In the genomic region with DNA sequence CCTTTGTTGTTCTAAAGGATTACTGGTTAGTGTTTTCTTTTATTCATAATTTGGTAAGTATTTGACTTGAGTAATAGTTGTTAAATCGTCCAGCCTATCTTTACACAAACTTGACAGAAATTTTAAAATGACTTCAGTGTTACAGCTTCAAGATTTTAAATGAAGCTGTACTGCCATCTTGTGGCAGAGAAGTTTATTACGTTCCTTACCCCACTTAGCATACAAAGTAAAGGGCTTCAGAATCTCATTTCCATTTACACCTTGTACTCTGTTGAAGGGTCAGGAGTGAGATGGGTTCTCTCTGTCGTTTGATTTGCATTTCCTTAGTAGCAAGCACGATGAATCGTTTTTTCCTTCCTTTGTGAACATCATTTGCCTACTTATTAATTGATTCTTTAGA, we compare ENCODE assay signal across 10 mouse cellular contexts. TPM values are rescaled to one million over a fixed set of nuclear protein-coding genes. Genes with fewer than 3 reads are reported as not detected.
DNase-seq lines count a peak whose midpoint lies in the region; ATAC-seq lines count a peak whose summit lies in the region.
"Had no signal": no experiment of that assay in that cellular context is flagged by ENCODE, and none has a peak within 500 bp of the region (broad histone marks: within the 10 kb centered on the region; RNA-seq: fewer than 3 reads in every experiment).

No protein-coding gene starts in this region.

- H3K4me3 ChIP-seq in hindbrain, embryonic 11.5 days (ENCODE audit: low read depth, low read length) = no peak overlapping the region
- no peak overlapping the region for H3K4me3 ChIP-seq in hindbrain, embryonic 10.5 days
- H3K4me3 ChIP-seq in embryonic facial prominence, embryonic 14.5 days (ENCODE audit: low read depth, low read length) = no peak overlapping the region
- H3K4me3 ChIP-seq: embryonic facial prominence, embryonic 12.5 days; liver, embryonic 15.5 days had no signal

- H3K27me3 ChIP-seq in hindbrain, embryonic 11.5 days (ENCODE audit: control insufficient read depth, insufficient read depth, low read length) = no peaks in the 10 kb centered on the region
- H3K27me3 ChIP-seq in hindbrain, embryonic 10.5 days (ENCODE audit: insufficient read depth, poor library complexity, severe bottlenecking) = no peaks in the 10 kb centered on the region
- H3K27me3 ChIP-seq in embryonic facial prominence, embryonic 14.5 days (replicated peaks; ENCODE audit: control insufficient read depth, insufficient read depth, low read length) = no peaks in the 10 kb centered on the region
- H3K27me3 ChIP-seq: embryonic facial prominence, embryonic 12.5 days; liver, embryonic 15.5 days had no signal

- ATAC-seq in hindbrain, embryonic 11.5 days (ENCODE audit: low FRiP score) = peak; percentile 51; the same call in 1 of the 2 replicates
- ATAC-seq in embryonic facial prominence, embryonic 14.5 days (ENCODE audit: low read depth) = no peak

- peak; percentile 76 for DNase-seq in hindbrain, embryonic 11.5 days (ENCODE audit: low spot score)
- no peak for DNase-seq in hindbrain, embryonic 10.5 days (ENCODE audit: low spot score)
- peak; percentile 75 for DNase-seq in 416B (ENCODE audit: low read depth)
- DNase-seq in ES-CJ7 (ENCODE audit: low read depth, low spot score) = peak; percentile 59
- DNase-seq in embryonic facial prominence, embryonic 14.5 days (ENCODE audit: low spot score) = peak; percentile 51
- peak; percentile 30 to 44 for DNase-seq in layer of hippocampus, postnatal 10 days (ENCODE audit: low spot score in 2 of 2)
- DNase-seq in retina, postnatal 1 day = peak; percentile 59
- DNase-seq in frontal cortex, postnatal 10 days (ENCODE audit: low spot score in 2 of 2) = no peak

- WGBS in hindbrain, embryonic 11.5 days = 6% methylated on average over 5 of the region's 5 CpGs
- WGBS in hindbrain, embryonic 10.5 days = 10% methylated on average over 5 of the region's 5 CpGs
- 5% methylated on average over 5 of the region's 5 CpGs for whole genome bisulfite sequencing in embryonic facial prominence, embryonic 14.5 days

- H3K4me2 ChIP-seq in hindbrain, embryonic 11.5 days (replicated peaks; ENCODE audit: low read depth, low read length) = no peak overlapping the region
- H3K4me2 ChIP-seq in embryonic facial prominence, embryonic 14.5 days (ENCODE audit: low read depth, low read length) = no peak overlapping the region
- H3K4me2 ChIP-seq: embryonic facial prominence, embryonic 12.5 days; liver, embryonic 15.5 days had no signal

- H3K9me3 ChIP-seq in hindbrain, embryonic 11.5 days (ENCODE audit: control insufficient read depth, low read length) = no peaks in the 10 kb centered on the region
- H3K9me3 ChIP-seq in hindbrain, embryonic 10.5 days = no peaks in the 10 kb centered on the region
- H3K9me3 ChIP-seq in embryonic facial prominence, embryonic 14.5 days (ENCODE audit: control insufficient read depth, low read length) = no peaks in the 10 kb centered on the region
- H3K9me3 ChIP-seq: embryonic facial prominence, embryonic 12.5 days; liver, embryonic 15.5 days had no signal

- H3K36me3 ChIP-seq in hindbrain, embryonic 11.5 days (ENCODE audit: control insufficient read depth, insufficient read depth, low read length) = no peaks in the 10 kb centered on the region
- no peaks in the 10 kb centered on the region for H3K36me3 ChIP-seq in hindbrain, embryonic 10.5 days
- H3K36me3 ChIP-seq in embryonic facial prominence, embryonic 14.5 days (ENCODE audit: control insufficient read depth, insufficient read depth, low read length) = no peaks in the 10 kb centered on the region
- H3K36me3 ChIP-seq: embryonic facial prominence, embryonic 12.5 days; liver, embryonic 15.5 days had no signal

- no peak overlapping the region for H3K27ac ChIP-seq in hindbrain, embryonic 11.5 days (ENCODE audit: low read depth, low read length)
- no peak overlapping the region for H3K27ac ChIP-seq in hindbrain, embryonic 10.5 days
- H3K27ac ChIP-seq in embryonic facial prominence, embryonic 14.5 days (replicated peaks; ENCODE audit: low read depth, low read length) = no peak overlapping the region
- H3K27ac ChIP-seq: embryonic facial prominence, embryonic 12.5 days; liver, embryonic 15.5 days had no signal

- H3K4me1 ChIP-seq in hindbrain, embryonic 11.5 days (replicated peaks; ENCODE audit: control insufficient read depth, insufficient read depth, low read length) = no peaks in the 10 kb centered on the region
- H3K4me1 ChIP-seq in hindbrain, embryonic 10.5 days (replicated peaks) = no peaks in the 10 kb centered on the region
- H3K4me1 ChIP-seq in embryonic facial prominence, embryonic 14.5 days (ENCODE audit: control insufficient read depth, insufficient read depth, low read length) = no peaks in the 10 kb centered on the region
- H3K4me1 ChIP-seq: embryonic facial prominence, embryonic 12.5 days; liver, embryonic 15.5 days had no signal

- no peak overlapping the region for H3K9ac ChIP-seq in hindbrain, embryonic 11.5 days (ENCODE audit: low read depth, low read length)
- H3K9ac ChIP-seq in embryonic facial prominence, embryonic 14.5 days (ENCODE audit: low read depth, low read length) = no peak overlapping the region
- H3K9ac ChIP-seq: embryonic facial prominence, embryonic 12.5 days; liver, embryonic 15.5 days had no signal

RNA-seq across cellular contexts. Expression of a gene that starts 14.9 kb away (rescaled TPM):
- not detected in 2 replicates for polyA plus RNA-seq in hindbrain, embryonic 11.5 days (2014; fragmentation: Nextera tagmentation; extraction: Ambion mirVana)
- not detected in 2 replicates for polyA plus RNA-seq in hindbrain, embryonic 10.5 days (2016; fragmentation: Nextera tagmentation; extraction: Ambion mirVana)
- not detected in 2 replicates for polyA plus RNA-seq in embryonic facial prominence, embryonic 14.5 days (2014; fragmentation: Nextera tagmentation; extraction: Ambion mirVana)
- total RNA-seq in layer of hippocampus, postnatal 10 days (2021) = not detected
- polyA plus RNA-seq: embryonic facial prominence, embryonic 12.5 days; liver, embryonic 15.5 days had no signal

RNA-seq across cellular contexts. Expression of a gene that starts 24.9 kb away (rescaled TPM):
- polyA plus RNA-seq in hindbrain, embryonic 11.5 days (2014; fragmentation: Nextera tagmentation; extraction: Ambion mirVana) = not detected in 2 replicates
- not detected in 2 replicates for polyA plus RNA-seq in hindbrain, embryonic 10.5 days (2016; fragmentation: Nextera tagmentation; extraction: Ambion mirVana)
- polyA plus RNA-seq in embryonic facial prominence, embryonic 14.5 days (2014; fragmentation: Nextera tagmentation; extraction: Ambion mirVana) = not detected in 2 replicates
- total RNA-seq in layer of hippocampus, postnatal 10 days (2021) = not detected
- polyA plus RNA-seq: embryonic facial prominence, embryonic 12.5 days; liver, embryonic 15.5 days had no signal

RNA-seq across cellular contexts. Expression of a gene that starts 40.0 kb away (rescaled TPM):
- not detected in 2 replicates for polyA plus RNA-seq in hindbrain, embryonic 11.5 days (2014; fragmentation: Nextera tagmentation; extraction: Ambion mirVana)
- polyA plus RNA-seq in hindbrain, embryonic 10.5 days (2016; fragmentation: Nextera tagmentation; extraction: Ambion mirVana) = not detected in 2 replicates
- polyA plus RNA-seq in embryonic facial prominence, embryonic 14.5 days (2014; fragmentation: Nextera tagmentation; extraction: Ambion mirVana) = not detected in 2 replicates
- total RNA-seq in layer of hippocampus, postnatal 10 days (2021) = not detected
- polyA plus RNA-seq: embryonic facial prominence, embryonic 12.5 days; liver, embryonic 15.5 days had no signal

RNA-seq across cellular contexts. Expression of a gene that starts 47.2 kb away (rescaled TPM):
- not detected in 2 replicates for polyA plus RNA-seq in hindbrain, embryonic 11.5 days (2014; fragmentation: Nextera tagmentation; extraction: Ambion mirVana)
- polyA plus RNA-seq in hindbrain, embryonic 10.5 days (2016; fragmentation: Nextera tagmentation; extraction: Ambion mirVana) = not detected in 2 replicates
- 0.18 TPM in 1 of 2 replicates, not detected in the other for polyA plus RNA-seq in embryonic facial prominence, embryonic 14.5 days (2014; fragmentation: Nextera tagmentation; extraction: Ambion mirVana)
- not detected for total RNA-seq in layer of hippocampus, postnatal 10 days (2021)
- polyA plus RNA-seq: embryonic facial prominence, embryonic 12.5 days; liver, embryonic 15.5 days had no signal

Comparison
In these comparisons a context has a peak if more than half of its experiments do, and no peak if none do; other contexts are left out.
1. DNase-seq: peak in hindbrain, embryonic 11.5 days (single experiment), 416B (single experiment), ES-CJ7 (single experiment), embryonic facial prominence, embryonic 14.5 days (single experiment), layer of hippocampus, postnatal 10 days (2 of 2) and retina, postnatal 1 day (single experiment); none in hindbrain, embryonic 10.5 days (single experiment) and frontal cortex, postnatal 10 days (0 of 2).